Mouse (Mus musculus) intestine, embryonic 14.5 days (tissue): ENCODE results near the gene Zbtb20. TPM values are rescaled to one million over a fixed set of nuclear protein-coding genes. Genes with fewer than 3 reads are reported as not detected.

Source experiments
- ATAC-seq: fragments of 200-750 bp; cut with Nextera tagmentation; replicated peaks from 2 replicates; pipeline ENCODE4 v1.8.0; 2017; ENCODE audit warnings: low read depth, moderate number of reproducible peaks, moderate TSS enrichment, moderate library complexity; ENCODE audit not compliant: low FRiP score, low TSS enrichment
- DNase-seq: peaks from one replicate; pipeline ENCODE4 v3.0.0-alpha.2; 2018; ENCODE audit warnings: low spot score
- H3K27ac ChIP-seq: fragments of 300-500 bp; sonication (generic); 2 replicates; pipeline ENCODE4 v1.5.1; 2014; ENCODE audit warnings: low read depth, mild to moderate bottlenecking, control low read depth
- H3K27me3 ChIP-seq: fragments of 300-500 bp; sonication (generic); replicated peaks from 2 replicates; pipeline ENCODE4 v1.6.1; 2014; ENCODE audit warnings: low read length, control low read depth; ENCODE audit not compliant: control insufficient read depth, insufficient read depth
- H3K36me3 ChIP-seq: fragments of 300-500 bp; sonication (generic); 2 replicates; pipeline ENCODE4 v1.6.1; 2014; ENCODE audit warnings: low read length, control low read depth; ENCODE audit not compliant: control insufficient read depth, insufficient read depth
- H3K4me1 ChIP-seq: fragments of 300-500 bp; sonication (generic); replicated peaks from 2 replicates; pipeline ENCODE4 v1.6.1; 2014; ENCODE audit warnings: low read length, control low read depth, mixed read lengths; ENCODE audit not compliant: control insufficient read depth, insufficient read depth
- H3K4me2 ChIP-seq: fragments of 300-500 bp; sonication (generic); 2 replicates; pipeline ENCODE4 v1.6.1; 2014; ENCODE audit warnings: low read length
- H3K4me3 ChIP-seq: fragments of 300-500 bp; sonication (generic); 2 replicates; pipeline ENCODE4 v1.5.1; 2014; ENCODE audit warnings: low read depth, low read length, control low read depth, mixed read lengths
- H3K9ac ChIP-seq: fragments of 300-500 bp; sonication (generic); 2 replicates; pipeline ENCODE4 v1.6.1; 2014; ENCODE audit warnings: mild to moderate bottlenecking, low read length
- H3K9me3 ChIP-seq: fragments of 300-500 bp; sonication (generic); 2 replicates; pipeline ENCODE4 v1.6.1; 2016; ENCODE audit warnings: low read length, control low read depth; ENCODE audit not compliant: control insufficient read depth
- WGBS: fragments of 180-500 bp; shearing (Covaris S2); extraction: QIAGEN DNeasy Blood & Tissue Kit; methylation state at CpG from one replicate; pipeline ENCODE4 v1.1.7; 2014; 5-methylcytosine and 5-hydroxymethylcytosine counted together
- polyA plus RNA-seq: library from polyadenylated mRNA; unstranded; fragments of >200 nt; fragmentation: Nextera tagmentation; extraction: Ambion mirVana; gene quantifications from 2 replicates; pipeline ENCODE4 v1.2.1, GENCODE M21; 2014

Zbtb20 gene
- polyA plus RNA-seq, 1 experiment from 2014 or later, result 27.3 TPM

DNA sequence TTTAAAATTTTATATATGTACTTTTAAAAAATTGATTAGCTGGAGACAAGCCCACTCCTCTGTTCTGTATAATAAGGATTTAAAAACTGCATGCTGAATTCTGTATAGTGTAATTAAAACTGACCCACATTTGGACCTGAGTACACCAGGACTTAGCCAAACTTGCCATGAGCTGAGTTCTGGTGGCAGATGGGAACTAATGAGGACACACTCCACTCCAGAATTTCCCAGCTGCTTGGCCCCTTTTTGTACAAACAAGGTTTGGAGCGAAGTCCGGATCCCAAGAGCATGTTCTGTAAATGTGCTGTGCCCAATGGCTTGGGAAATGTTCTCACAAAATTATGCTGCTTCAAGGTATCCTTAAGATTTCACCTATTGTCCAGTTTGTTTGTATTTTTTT is 204.7 kb downstream of the Zbtb20 start:
- no peak for ATAC-seq
- Histone ChIP-seq H3K9ac (no peak overlapping the region), H3K27ac (no peak overlapping the region), H3K4me3 (no peak overlapping the region), H3K9me3 (no peaks in the 10 kb centered on the region), H3K36me3 (no peaks in the 10 kb centered on the region), H3K27me3 (no peaks in the 10 kb centered on the region), H3K4me1 (0 out of 2 replicates have a peak, but pooled peaks cover 3% of the 10 kb centered on the region), H3K4me2 (no peak overlapping the region)
- DNase-seq, result no peak
- WGBS, result 45% methylated on average over 2 of the region's 2 CpGs

GRCm38 (mm10) chr16:43080923-43081702 is 205.4 kb downstream of the Zbtb20 start:
- H3K4me3 ChIP-seq, result no peak overlapping the region
- DNase-seq (no peak), ATAC-seq (no peak)
- no peak overlapping the region for H3K27ac ChIP-seq
- no peaks in the 10 kb centered on the region for H3K27me3 ChIP-seq
- no peaks in the 10 kb centered on the region for H3K36me3 ChIP-seq
- no peaks in the 10 kb centered on the region for H3K9me3 ChIP-seq
- H3K9ac ChIP-seq, result no peak overlapping the region
- no peak overlapping the region for H3K4me2 ChIP-seq
- H3K4me1 ChIP-seq, result 0 out of 2 replicates have a peak, but pooled peaks cover 3% of the 10 kb centered on the region
- WGBS, result 83% methylated on average over 5 of the region's 5 CpGs

DNA sequence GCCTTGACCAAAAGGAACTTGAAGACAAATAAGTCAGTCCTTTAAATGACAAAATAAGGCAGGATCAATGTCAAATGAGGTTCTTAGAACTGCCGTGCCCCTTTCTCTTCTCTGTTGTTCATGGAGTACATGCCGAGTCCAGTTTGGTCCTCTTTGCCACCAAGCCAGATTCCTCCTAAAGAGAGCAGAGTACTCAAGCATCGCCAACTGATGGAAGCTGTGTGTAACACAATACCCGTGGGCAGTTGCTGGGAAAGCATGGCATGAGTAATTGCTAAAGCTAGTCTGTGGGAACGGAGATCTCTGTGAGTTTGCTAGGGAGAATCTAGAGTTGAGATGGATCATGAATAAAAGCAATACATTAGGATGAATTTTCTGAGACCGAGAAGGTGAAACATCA is 206.3 kb downstream of the Zbtb20 start:
- H3K36me3 ChIP-seq, result no peaks in the 10 kb centered on the region
- 84% methylated on average over 6 of the region's 6 CpGs for WGBS
- H3K4me3 ChIP-seq, result no peak overlapping the region
- ATAC-seq, result no peak
- H3K4me2 ChIP-seq, result no peak overlapping the region
- H3K9me3 ChIP-seq, result no peaks in the 10 kb centered on the region
- no peak overlapping the region for H3K27ac ChIP-seq
- H3K9ac ChIP-seq, result no peak overlapping the region
- no peaks in the 10 kb centered on the region for H3K27me3 ChIP-seq
- H3K4me1 ChIP-seq, result 0 out of 2 replicates have a peak, but pooled peaks cover 3% of the 10 kb centered on the region
- no peak for DNase-seq

- no peaks in the 10 kb centered on the region for H3K9me3 ChIP-seq
- WGBS, result 86% methylated on average over 5 of the region's 5 CpGs
- DNase-seq (no peak), ATAC-seq (no peak)
- H3K36me3 ChIP-seq, result no peaks in the 10 kb centered on the region
- H3K4me3 ChIP-seq, result no peak overlapping the region
- no peak overlapping the region for H3K4me2 ChIP-seq
- no peak overlapping the region for H3K27ac ChIP-seq
- H3K4me1 ChIP-seq, result 0 out of 2 replicates have a peak, but pooled peaks cover 3% of the 10 kb centered on the region
- no peak overlapping the region for H3K9ac ChIP-seq
- no peaks in the 10 kb centered on the region for H3K27me3 ChIP-seq
These were observed 207.1 kb downstream of the Zbtb20 start for GRCm38 (mm10) chr16:43082801-43083200.

GRCm38 (mm10) chr16:43090188-43090587 is 214.5 kb downstream of the Zbtb20 start:
- ATAC-seq (no peak), DNase-seq (no peak)
- WGBS, result 76% methylated on average over 3 of the region's 3 CpGs
- H3K9ac ChIP-seq, result no peak overlapping the region
- no peaks in the 10 kb centered on the region for H3K9me3 ChIP-seq
- H3K36me3 ChIP-seq, result no peaks in the 10 kb centered on the region
- H3K4me1 ChIP-seq, result no peaks in the 10 kb centered on the region
- no peak overlapping the region for H3K4me2 ChIP-seq
- no peak overlapping the region for H3K27ac ChIP-seq
- no peaks in the 10 kb centered on the region for H3K27me3 ChIP-seq
- no peak overlapping the region for H3K4me3 ChIP-seq

GRCm38 (mm10) chr16:43094161-43094560 is 218.5 kb downstream of the Zbtb20 start:
- Histone ChIP-seq H3K9ac (no peak overlapping the region), H3K4me1 (no peaks in the 10 kb centered on the region), H3K4me3 (no peak overlapping the region), H3K27me3 (no peaks in the 10 kb centered on the region), H3K4me2 (no peak overlapping the region), H3K9me3 (no peaks in the 10 kb centered on the region), H3K27ac (no peak overlapping the region), H3K36me3 (no peaks in the 10 kb centered on the region)
- no peak for ATAC-seq
- WGBS, result 89% methylated on average over 1 of the region's 1 CpGs
- DNase-seq, result no peak

DNA sequence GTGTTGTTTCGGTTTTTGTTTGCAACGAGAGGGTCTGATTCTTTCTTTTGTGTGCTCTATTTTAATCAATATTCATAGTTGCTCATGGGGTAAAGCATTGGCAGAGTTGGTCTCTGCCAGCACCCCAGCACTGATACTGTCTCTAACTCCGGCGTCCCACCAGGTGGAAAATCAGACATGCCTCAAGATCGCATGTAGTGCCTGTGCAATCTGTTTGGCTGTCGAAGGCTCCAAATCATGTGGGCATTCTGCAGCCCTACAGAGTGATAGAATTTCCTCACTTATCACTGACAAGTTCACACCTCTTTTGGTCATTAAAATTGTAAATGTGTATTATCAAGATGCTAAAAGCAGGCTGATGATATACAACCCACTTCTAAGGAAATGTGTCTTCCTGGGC is 219.1 kb downstream of the Zbtb20 start:
- WGBS, result 86% methylated on average over 6 of the region's 6 CpGs
- Histone ChIP-seq H3K9me3 (no peaks in the 10 kb centered on the region), H3K4me3 (no peak overlapping the region), H3K9ac (no peak overlapping the region), H3K36me3 (no peaks in the 10 kb centered on the region), H3K27ac (no peak overlapping the region), H3K4me2 (no peak overlapping the region), H3K4me1 (no peaks in the 10 kb centered on the region), H3K27me3 (no peaks in the 10 kb centered on the region)
- DNase-seq (no peak), ATAC-seq (no peak)

DNA sequence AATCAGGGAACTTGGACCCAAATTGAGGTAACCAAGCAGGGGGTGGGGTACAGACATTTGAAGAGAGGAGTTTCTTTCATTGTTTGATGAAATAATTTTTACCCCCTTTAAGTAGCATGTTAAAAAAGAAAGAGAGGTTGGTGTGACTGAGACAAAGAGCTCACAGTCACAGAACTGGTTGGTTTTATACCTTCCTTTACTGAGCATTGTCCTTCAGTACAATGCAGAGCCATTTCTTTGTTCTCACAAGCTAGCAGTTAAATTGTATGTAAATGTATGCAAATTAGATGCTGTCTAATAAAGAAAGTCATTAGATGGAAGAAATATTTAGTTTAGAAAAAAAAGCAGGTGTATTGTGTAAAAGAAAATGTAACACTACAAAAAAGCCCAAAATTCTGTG is 220.4 kb downstream of the Zbtb20 start:
- no peak overlapping the region for H3K27ac ChIP-seq
- no peak overlapping the region for H3K9ac ChIP-seq
- H3K36me3 ChIP-seq, result no peaks in the 10 kb centered on the region
- H3K4me1 ChIP-seq, result no peaks in the 10 kb centered on the region
- no peaks in the 10 kb centered on the region for H3K27me3 ChIP-seq
- H3K4me3 ChIP-seq, result no peak overlapping the region
- no peaks in the 10 kb centered on the region for H3K9me3 ChIP-seq
- H3K4me2 ChIP-seq, result no peak overlapping the region
- no peak for ATAC-seq
- DNase-seq, result no peak

- ATAC-seq, result no peak
- no peak for DNase-seq
- Histone ChIP-seq H3K4me2 (no peak overlapping the region), H3K27me3 (no peaks in the 10 kb centered on the region), H3K9me3 (no peaks in the 10 kb centered on the region), H3K27ac (no peak overlapping the region), H3K36me3 (no peaks in the 10 kb centered on the region), H3K9ac (no peak overlapping the region), H3K4me1 (no peaks in the 10 kb centered on the region), H3K4me3 (no peak overlapping the region)
- 89% methylated on average over 4 of the region's 4 CpGs for WGBS
These were observed 222.5 kb downstream of the Zbtb20 start for GRCm38 (mm10) chr16:43098153-43098552.
